Mouse (Mus musculus): ENCODE data around the gene Cyct. TPM values are rescaled to one million over a fixed set of nuclear protein-coding genes. Genes with fewer than 3 reads are reported as not detected.

The Cyct gene
- polyA plus RNA-seq, 1 experiment from 2014 or later, result not detected

GRCm38 (mm10) chr2:76347839-76348238 lies 12.4 kb downstream of the Cyct start:
- H3K9me3 ChIP-seq (ENCODE audit: control insufficient read depth, low read length), result no peaks in the 10 kb centered on the region
- no peak overlapping the region for H3K27ac ChIP-seq (ENCODE audit: low read depth, low read length)
- H3K9ac ChIP-seq (ENCODE audit: low read depth, low read length), result no peak overlapping the region
- H3K27me3 ChIP-seq (ENCODE audit: control insufficient read depth, insufficient read depth, low read length), result no peaks in the 10 kb centered on the region
- no peak for ATAC-seq (ENCODE audit: low FRiP score, low TSS enrichment)
- WGBS, result 81% methylated on average over 6 of the region's 6 CpGs
- no peaks in the 10 kb centered on the region for H3K36me3 ChIP-seq (ENCODE audit: control insufficient read depth, insufficient read depth, low read length)
- H3K4me1 ChIP-seq (ENCODE audit: control insufficient read depth, insufficient read depth, low read length), result no peaks in the 10 kb centered on the region
- H3K4me3 ChIP-seq (ENCODE audit: low read length), result no peak overlapping the region
- no peak overlapping the region for H3K4me2 ChIP-seq (replicated peaks; ENCODE audit: low read depth, low read length)

- no peak overlapping the region for H3K4me3 ChIP-seq (ENCODE audit: low read length)
- H3K4me1 ChIP-seq (ENCODE audit: control insufficient read depth, insufficient read depth, low read length), result peaks cover 4% of the 10 kb centered on the region; the same call in 1 of the 2 replicates
- WGBS, result 83% methylated on average over 9 of the region's 9 CpGs
- no peak for ATAC-seq (ENCODE audit: low FRiP score, low TSS enrichment)
- H3K9ac ChIP-seq (ENCODE audit: low read depth, low read length), result no peak overlapping the region
- H3K27ac ChIP-seq (ENCODE audit: low read depth, low read length), result no peak overlapping the region
- H3K9me3 ChIP-seq (ENCODE audit: control insufficient read depth, low read length), result no peaks in the 10 kb centered on the region
- H3K4me2 ChIP-seq (replicated peaks; ENCODE audit: low read depth, low read length), result no peak overlapping the region
- no peaks in the 10 kb centered on the region for H3K36me3 ChIP-seq (ENCODE audit: control insufficient read depth, insufficient read depth, low read length)
- peaks cover 4% of the 10 kb centered on the region; the same call in 1 of the 2 replicates for H3K27me3 ChIP-seq (ENCODE audit: control insufficient read depth, insufficient read depth, low read length)
Observed at GRCm38 (mm10) chr2:76342146-76342545, 18.1 kb downstream of the Cyct start.

GRCm38 (mm10) chr2:76338215-76339156 lies 21.8 kb downstream of the Cyct start, which contains the start of gene Pde11a:
Gene Pde11a, minus strand, starts transcription at chr2:76338774.
- Histone ChIP-seq H3K9me3 (ENCODE audit: control insufficient read depth, low read length) (no peaks in the 10 kb centered on the region), H3K27ac (ENCODE audit: low read depth, low read length) (no peak within 1 kb of the TSS), H3K4me3 (ENCODE audit: low read length) (peak within 1 kb of the TSS; percentile 43), H3K36me3 (ENCODE audit: control insufficient read depth, insufficient read depth, low read length) (no peaks in the 10 kb centered on the region), H3K4me1 (ENCODE audit: control insufficient read depth, insufficient read depth, low read length) (peaks cover 4% of the 10 kb centered on the region; the same call in 1 of the 2 replicates), H3K27me3 (ENCODE audit: control insufficient read depth, insufficient read depth, low read length) (peaks cover 4% of the 10 kb centered on the region; the same call in 1 of the 2 replicates), H3K4me2 (replicated peaks; ENCODE audit: low read depth, low read length) (peak within 1 kb of the TSS; percentile 90), H3K9ac (ENCODE audit: low read depth, low read length) (peak within 1 kb of the TSS; percentile 42; the same call in 1 of the 2 replicates)
- 17% methylated on average over 39 of the region's 41 CpGs for WGBS
- peak; percentile 91 for ATAC-seq (ENCODE audit: low FRiP score, low TSS enrichment)

GRCm38 (mm10) chr2:76334596-76334995 lies 25.7 kb downstream of the Cyct start:
- no peak overlapping the region for H3K4me3 ChIP-seq (ENCODE audit: low read length)
- no peak overlapping the region for H3K4me2 ChIP-seq (replicated peaks; ENCODE audit: low read depth, low read length)
- WGBS, result 85% methylated on average over 5 of the region's 5 CpGs
- H3K27ac ChIP-seq (ENCODE audit: low read depth, low read length), result no peak overlapping the region
- peaks cover 4% of the 10 kb centered on the region; the same call in 1 of the 2 replicates for H3K4me1 ChIP-seq (ENCODE audit: control insufficient read depth, insufficient read depth, low read length)
- no peak for ATAC-seq (ENCODE audit: low FRiP score, low TSS enrichment)
- H3K9me3 ChIP-seq (ENCODE audit: control insufficient read depth, low read length), result no peaks in the 10 kb centered on the region
- H3K36me3 ChIP-seq (ENCODE audit: control insufficient read depth, insufficient read depth, low read length), result no peaks in the 10 kb centered on the region
- H3K9ac ChIP-seq (ENCODE audit: low read depth, low read length), result no peak overlapping the region
- peaks cover 4% of the 10 kb centered on the region; the same call in 1 of the 2 replicates for H3K27me3 ChIP-seq (ENCODE audit: control insufficient read depth, insufficient read depth, low read length)

GRCm38 (mm10) chr2:76332161-76332805 lies 28.0 kb downstream of the Cyct start:
- no peak overlapping the region for H3K4me2 ChIP-seq (replicated peaks; ENCODE audit: low read depth, low read length)
- no peak overlapping the region for H3K9ac ChIP-seq (ENCODE audit: low read depth, low read length)
- H3K36me3 ChIP-seq (ENCODE audit: control insufficient read depth, insufficient read depth, low read length), result no peaks in the 10 kb centered on the region
- H3K9me3 ChIP-seq (ENCODE audit: control insufficient read depth, low read length), result no peaks in the 10 kb centered on the region
- no peaks in the 10 kb centered on the region for H3K4me1 ChIP-seq (ENCODE audit: control insufficient read depth, insufficient read depth, low read length)
- 73% methylated on average over 11 of the region's 11 CpGs for WGBS
- H3K27ac ChIP-seq (ENCODE audit: low read depth, low read length), result no peak overlapping the region
- no peak for ATAC-seq (ENCODE audit: low FRiP score, low TSS enrichment)
- H3K4me3 ChIP-seq (ENCODE audit: low read length), result no peak overlapping the region
- H3K27me3 ChIP-seq (ENCODE audit: control insufficient read depth, insufficient read depth, low read length), result no peaks in the 10 kb centered on the region

GRCm38 (mm10) chr2:76330081-76330480 lies 30.2 kb downstream of the Cyct start:
- no peak overlapping the region for H3K9ac ChIP-seq (ENCODE audit: low read depth, low read length)

GRCm38 (mm10) chr2:76326161-76326560 lies 34.1 kb downstream of the Cyct start:
- Histone ChIP-seq H3K9ac (ENCODE audit: low read depth, low read length) (no peak overlapping the region), H3K4me3 (ENCODE audit: low read length) (no peak overlapping the region), H3K4me1 (ENCODE audit: control insufficient read depth, insufficient read depth, low read length) (no peaks in the 10 kb centered on the region), H3K36me3 (ENCODE audit: control insufficient read depth, insufficient read depth, low read length) (no peaks in the 10 kb centered on the region), H3K27ac (ENCODE audit: low read depth, low read length) (no peak overlapping the region), H3K9me3 (ENCODE audit: control insufficient read depth, low read length) (no peaks in the 10 kb centered on the region), H3K4me2 (replicated peaks; ENCODE audit: low read depth, low read length) (no peak overlapping the region), H3K27me3 (ENCODE audit: control insufficient read depth, insufficient read depth, low read length) (no peaks in the 10 kb centered on the region)
- no peak for ATAC-seq (ENCODE audit: low FRiP score, low TSS enrichment)
- 91% methylated on average over 3 of the region's 3 CpGs for WGBS

More at GRCm38 (mm10) chr2:76330081-76330480, 30.2 kb downstream of the Cyct start:
- 94% methylated on average over 5 of the region's 5 CpGs for WGBS
- Histone ChIP-seq H3K4me3 (ENCODE audit: low read length) (no peak overlapping the region), H3K4me2 (replicated peaks; ENCODE audit: low read depth, low read length) (no peak overlapping the region), H3K9me3 (ENCODE audit: control insufficient read depth, low read length) (no peaks in the 10 kb centered on the region), H3K36me3 (ENCODE audit: control insufficient read depth, insufficient read depth, low read length) (no peaks in the 10 kb centered on the region), H3K27ac (ENCODE audit: low read depth, low read length) (no peak overlapping the region), H3K27me3 (ENCODE audit: control insufficient read depth, insufficient read depth, low read length) (no peaks in the 10 kb centered on the region), H3K4me1 (ENCODE audit: control insufficient read depth, insufficient read depth, low read length) (no peaks in the 10 kb centered on the region)
- no peak for ATAC-seq (ENCODE audit: low FRiP score, low TSS enrichment)

GRCm38 (mm10) chr2:76324463-76324862 lies 35.8 kb downstream of the Cyct start:
- Histone ChIP-seq H3K27me3 (ENCODE audit: control insufficient read depth, insufficient read depth, low read length) (no peaks in the 10 kb centered on the region), H3K4me2 (replicated peaks; ENCODE audit: low read depth, low read length) (no peak overlapping the region), H3K27ac (ENCODE audit: low read depth, low read length) (no peak overlapping the region), H3K4me3 (ENCODE audit: low read length) (no peak overlapping the region), H3K4me1 (ENCODE audit: control insufficient read depth, insufficient read depth, low read length) (no peaks in the 10 kb centered on the region), H3K9me3 (ENCODE audit: control insufficient read depth, low read length) (no peaks in the 10 kb centered on the region), H3K36me3 (ENCODE audit: control insufficient read depth, insufficient read depth, low read length) (no peaks in the 10 kb centered on the region), H3K9ac (ENCODE audit: low read depth, low read length) (no peak overlapping the region)
- WGBS, result 90% methylated on average over 5 of the region's 5 CpGs
- ATAC-seq (ENCODE audit: low FRiP score, low TSS enrichment), result no peak

All from kidney, embryonic 14.5 days (tissue).